Mouse (Mus musculus) bone marrow macrophage, adult 2 months (primary cell): ENCODE data around the gene Tmem86b.

ENCODE experiments used
- CTCF ChIP-seq: IDR thresholded peaks from 2 replicates; pipeline ENCODE4 v1.5.1; 2012; ENCODE audit warnings: low read depth, mild to moderate bottlenecking, low read length, moderate library complexity
- POLR2A ChIP-seq: IDR thresholded peaks from 2 replicates; pipeline ENCODE4 v1.6.1; 2012; ENCODE audit warnings: mild to moderate bottlenecking, low read depth, low read length, borderline replicate concordance

- no peak for TF ChIP-seq CTCF
- TF ChIP-seq POLR2A: no peak
Observed at GRCm38 (mm10) chr7:4603873-4604272, 27.3 kb downstream of the Tmem86b start, which contains the start of gene Ptprh.
